Mouse (Mus musculus): ENCODE results near the gene Daam2. TPM values are rescaled to one million over a fixed set of nuclear protein-coding genes. Genes with fewer than 3 reads are reported as not detected.
"Not testable (repeated sequence)": the region's sequence is repeated elsewhere in the genome, so short reads cannot be mapped to it uniquely, and the experiment has no call there.

Daam2 gene
- polyA plus RNA-seq, 1 experiment from 2014 or later, result 1.2 TPM

- no peak overlapping the region for H3K9ac ChIP-seq
- WGBS, result 87% methylated on average over 12 of the region's 12 CpGs
- ATAC-seq, result no peak
These were observed 125.1 kb downstream of the Daam2 start for GRCm38 (mm10) chr17:49438822-49439574.

GRCm38 (mm10) chr17:49437306-49437705 is 126.8 kb downstream of the Daam2 start:
- H3K4me2 ChIP-seq; H3K4me1 ChIP-seq; H3K4me3 ChIP-seq; H3K27me3 ChIP-seq; H3K9me3 ChIP-seq (replicated peaks); H3K9ac ChIP-seq; ATAC-seq; H3K27ac ChIP-seq: not testable (repeated sequence)
- H3K36me3 ChIP-seq (ENCODE audit: poor library complexity, severe bottlenecking), result peaks cover 47% of the 10 kb centered on the region

More at GRCm38 (mm10) chr17:49438822-49439574, 125.1 kb downstream of the Daam2 start:
- Histone ChIP-seq H3K27ac (no peak overlapping the region), H3K9me3 (replicated peaks) (no peaks in the 10 kb centered on the region; the same call in 1 of the 2 replicates), H3K4me1 (no peaks in the 10 kb centered on the region), H3K4me2 (no peak overlapping the region), H3K4me3 (no peak overlapping the region), H3K36me3 (ENCODE audit: poor library complexity, severe bottlenecking) (peaks cover 45% of the 10 kb centered on the region), H3K27me3 (no peaks in the 10 kb centered on the region)

GRCm38 (mm10) chr17:49436631-49437030 is 127.5 kb downstream of the Daam2 start:
- Histone ChIP-seq H3K9me3 (replicated peaks) (no peaks in the 10 kb centered on the region; the same call in 1 of the 2 replicates), H3K4me2 (no peak overlapping the region), H3K4me3 (no peak overlapping the region), H3K27ac (no peak overlapping the region), H3K9ac (no peak overlapping the region), H3K27me3 (no peaks in the 10 kb centered on the region), H3K36me3 (ENCODE audit: poor library complexity, severe bottlenecking) (peaks cover 47% of the 10 kb centered on the region), H3K4me1 (0 out of 2 replicates have a peak, but pooled peaks cover 4% of the 10 kb centered on the region)
- ATAC-seq, result no peak
- WGBS, result 88% methylated on average over 6 of the region's 6 CpGs

- Histone ChIP-seq H3K4me3 (no peak overlapping the region), H3K4me2 (no peak overlapping the region), H3K9me3 (replicated peaks) (no peaks in the 10 kb centered on the region; the same call in 1 of the 2 replicates), H3K36me3 (ENCODE audit: poor library complexity, severe bottlenecking) (peaks cover 41% of the 10 kb centered on the region), H3K9ac (no peak overlapping the region), H3K4me1 (peaks cover 7% of the 10 kb centered on the region), H3K27ac (no peak overlapping the region), H3K27me3 (no peaks in the 10 kb centered on the region)
- no peak for ATAC-seq
- 96% methylated on average over 10 of the region's 10 CpGs for WGBS
These were observed 129.1 kb downstream of the Daam2 start for GRCm38 (mm10) chr17:49435081-49435480.

GRCm38 (mm10) chr17:49434236-49434635 is 129.9 kb downstream of the Daam2 start:
- Histone ChIP-seq H3K36me3 (ENCODE audit: poor library complexity, severe bottlenecking) (peaks cover 37% of the 10 kb centered on the region), H3K4me2 (no peak overlapping the region), H3K9me3 (replicated peaks) (no peaks in the 10 kb centered on the region; the same call in 1 of the 2 replicates), H3K4me3 (no peak overlapping the region), H3K27me3 (no peaks in the 10 kb centered on the region), H3K9ac (no peak overlapping the region), H3K4me1 (peaks cover 16% of the 10 kb centered on the region), H3K27ac (no peak overlapping the region)
- 82% methylated on average over 6 of the region's 6 CpGs for WGBS
- no peak for ATAC-seq

GRCm38 (mm10) chr17:49433071-49433470 is 131.1 kb downstream of the Daam2 start:
- Histone ChIP-seq H3K4me3 (no peak overlapping the region), H3K27me3 (no peaks in the 10 kb centered on the region), H3K4me1 (peaks cover 25% of the 10 kb centered on the region), H3K9me3 (replicated peaks) (no peaks in the 10 kb centered on the region; the same call in 1 of the 2 replicates), H3K27ac (no peak overlapping the region), H3K4me2 (no peak overlapping the region), H3K36me3 (ENCODE audit: poor library complexity, severe bottlenecking) (peaks cover 33% of the 10 kb centered on the region), H3K9ac (no peak overlapping the region)
- ATAC-seq, result no peak
- WGBS, result 94% methylated on average over 6 of the region's 6 CpGs

- Histone ChIP-seq H3K4me3 (no peak overlapping the region), H3K9me3 (replicated peaks) (no peaks in the 10 kb centered on the region; the same call in 1 of the 2 replicates), H3K27me3 (no peaks in the 10 kb centered on the region), H3K36me3 (ENCODE audit: poor library complexity, severe bottlenecking) (peaks cover 30% of the 10 kb centered on the region), H3K4me1 (peaks cover 25% of the 10 kb centered on the region), H3K4me2 (no peak overlapping the region), H3K27ac (no peak overlapping the region), H3K9ac (no peak overlapping the region)
- ATAC-seq, result no peak
- WGBS, result 73% methylated on average over 4 of the region's 4 CpGs
These were observed 132.0 kb downstream of the Daam2 start for GRCm38 (mm10) chr17:49432071-49432711.

GRCm38 (mm10) chr17:49431176-49431575 is 133.0 kb downstream of the Daam2 start:
- H3K9ac ChIP-seq, result no peak overlapping the region
- no peak overlapping the region for H3K27ac ChIP-seq
- H3K4me1 ChIP-seq, result peaks cover 25% of the 10 kb centered on the region
- no peak overlapping the region for H3K4me2 ChIP-seq
- H3K4me3 ChIP-seq, result no peak overlapping the region
- no peak for ATAC-seq
- WGBS, result 93% methylated on average over 6 of the region's 6 CpGs
- H3K36me3 ChIP-seq (ENCODE audit: poor library complexity, severe bottlenecking), result peaks cover 23% of the 10 kb centered on the region
- no peaks in the 10 kb centered on the region for H3K27me3 ChIP-seq
- no peaks in the 10 kb centered on the region; the same call in 1 of the 2 replicates for H3K9me3 ChIP-seq (replicated peaks)

- H3K27ac ChIP-seq, result no peak overlapping the region
- peaks cover 25% of the 10 kb centered on the region for H3K4me1 ChIP-seq
- no peak for ATAC-seq
- no peaks in the 10 kb centered on the region for H3K27me3 ChIP-seq
- 84% methylated on average over 6 of the region's 6 CpGs for WGBS
- H3K9me3 ChIP-seq (replicated peaks), result no peaks in the 10 kb centered on the region
- H3K4me3 ChIP-seq, result no peak overlapping the region
- H3K36me3 ChIP-seq (ENCODE audit: poor library complexity, severe bottlenecking), result peaks cover 14% of the 10 kb centered on the region
- no peak overlapping the region for H3K4me2 ChIP-seq
- peak overlapping the region; percentile 26 for H3K9ac ChIP-seq
These were observed 134.0 kb downstream of the Daam2 start for GRCm38 (mm10) chr17:49430136-49430535.

- H3K9ac ChIP-seq, result peak overlapping the region; percentile 26; the same call in 1 of the 2 replicates
- 94% methylated on average over 6 of the region's 6 CpGs for WGBS
- H3K4me1 ChIP-seq, result peaks cover 25% of the 10 kb centered on the region
- H3K27ac ChIP-seq, result no peak overlapping the region
- no peaks in the 10 kb centered on the region for H3K27me3 ChIP-seq
- no peak for ATAC-seq
- peaks cover 8% of the 10 kb centered on the region for H3K36me3 ChIP-seq (ENCODE audit: poor library complexity, severe bottlenecking)
- peak overlapping the region; percentile 92 for H3K4me2 ChIP-seq
- no peak overlapping the region for H3K4me3 ChIP-seq
- H3K9me3 ChIP-seq (replicated peaks), result no peaks in the 10 kb centered on the region
These were observed 134.5 kb downstream of the Daam2 start for GRCm38 (mm10) chr17:49429471-49430129.

GRCm38 (mm10) chr17:49428751-49429415 is 135.3 kb downstream of the Daam2 start:
- Histone ChIP-seq H3K9ac (peak overlapping the region; percentile 85), H3K4me1 (peaks cover 25% of the 10 kb centered on the region), H3K36me3 (ENCODE audit: poor library complexity, severe bottlenecking) (0 out of 2 replicates have a peak, but pooled peaks cover 1% of the 10 kb centered on the region), H3K4me3 (peak overlapping the region; percentile 71), H3K27ac (no peak overlapping the region), H3K9me3 (replicated peaks) (no peaks in the 10 kb centered on the region), H3K27me3 (no peaks in the 10 kb centered on the region), H3K4me2 (peak overlapping the region; percentile 92)
- no peak for ATAC-seq
- 65% methylated on average over 13 of the region's 13 CpGs for WGBS

Measured in forebrain, embryonic 13.5 days (tissue).